Mouse (Mus musculus) frontal cortex, postnatal 10 days (tissue): ENCODE data around the gene Sema6b.
A peak's percentile ranks its signal among the peaks of the same experiment; 100 is the strongest.
"Not testable (repeated sequence)": the region's sequence is repeated elsewhere in the genome, so short reads cannot be mapped to it uniquely, and the experiment has no call there.

Experiments used
- DNase-seq, 2 experiments: peaks; one replicate each; pipeline ENCODE4 v3.0.0; 2022; ENCODE audit warnings: low spot score in 2 of 2, mixed read lengths in 1 of 2

Sema6b gene

DNA sequence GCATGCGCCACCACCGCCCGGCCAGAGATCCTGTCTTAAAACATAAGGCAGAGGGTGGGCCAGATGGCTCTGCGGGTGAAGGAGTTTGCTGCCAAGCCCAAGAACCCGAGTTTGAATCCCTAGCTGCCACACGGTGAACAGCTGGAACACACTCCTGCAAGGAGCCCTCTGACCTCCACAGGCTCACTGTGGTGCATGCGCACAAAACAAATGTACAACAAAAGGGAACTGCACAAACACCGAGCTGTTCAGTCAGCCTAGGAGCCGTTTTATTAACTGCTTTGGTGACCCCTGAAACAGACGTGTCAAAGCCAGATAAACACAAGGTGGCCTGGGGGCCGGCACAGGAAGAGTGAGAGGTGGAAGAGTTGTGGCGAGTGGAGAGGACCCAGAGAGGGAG lies 20.7 kb downstream of the Sema6b start:
- DNase-seq: no peak

GRCm38 (mm10) chr17:56117251-56117710 lies 22.9 kb downstream of the Sema6b start, which contains the start of gene Plin5:
Gene Plin5, minus strand, starts transcription at chr17:56117596.
- DNase-seq: peak; percentile 41 to 50

DNA sequence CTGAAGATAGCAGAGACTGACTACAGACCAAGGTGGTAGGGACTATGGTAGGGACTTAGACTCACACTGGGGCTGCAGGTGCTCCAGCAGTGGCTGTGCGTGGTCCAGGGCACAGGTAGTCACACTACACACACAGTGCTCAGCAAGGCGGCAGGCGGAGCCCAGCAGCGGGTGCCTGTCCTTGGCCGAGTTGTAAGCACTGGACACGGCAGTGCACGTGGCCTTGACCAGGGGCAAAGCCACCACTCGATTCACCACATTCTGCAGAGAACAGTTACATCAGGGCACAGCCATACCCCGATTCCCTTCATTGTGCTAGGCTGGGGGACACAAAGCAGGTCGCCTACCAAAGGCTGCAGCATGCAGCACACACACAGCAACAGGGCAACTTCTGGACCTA lies 23.9 kb downstream of the Sema6b start:
- DNase-seq: no peak

GRCm38 (mm10) chr17:56112743-56113142 lies 27.4 kb downstream of the Sema6b start:
- DNase-seq: no peak

GRCm38 (mm10) chr17:56111864-56112263 lies 28.3 kb downstream of the Sema6b start:
- DNase-seq: peak in 1 of 2 experiments; percentile 50

DNA sequence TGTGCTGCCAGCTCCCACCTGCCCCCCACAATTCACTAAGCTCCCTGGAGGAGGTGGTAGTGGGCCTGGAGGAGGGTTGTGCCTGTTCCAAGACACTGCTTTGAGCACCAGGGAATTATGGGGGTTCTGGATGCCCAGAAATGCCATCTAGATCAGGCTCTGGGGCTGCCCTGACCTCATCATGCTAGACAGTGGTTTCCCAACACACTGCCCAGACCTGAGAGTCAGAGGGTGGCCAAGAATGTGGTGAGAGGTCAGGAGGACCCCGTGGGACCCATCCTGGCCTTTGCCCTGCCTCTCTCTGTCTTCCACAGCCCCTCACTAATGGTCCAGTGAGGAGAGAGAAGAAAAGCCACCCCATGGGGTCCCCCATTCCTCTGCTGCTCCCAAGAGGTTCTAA lies 29.1 kb downstream of the Sema6b start:
- no peak for DNase-seq

DNA sequence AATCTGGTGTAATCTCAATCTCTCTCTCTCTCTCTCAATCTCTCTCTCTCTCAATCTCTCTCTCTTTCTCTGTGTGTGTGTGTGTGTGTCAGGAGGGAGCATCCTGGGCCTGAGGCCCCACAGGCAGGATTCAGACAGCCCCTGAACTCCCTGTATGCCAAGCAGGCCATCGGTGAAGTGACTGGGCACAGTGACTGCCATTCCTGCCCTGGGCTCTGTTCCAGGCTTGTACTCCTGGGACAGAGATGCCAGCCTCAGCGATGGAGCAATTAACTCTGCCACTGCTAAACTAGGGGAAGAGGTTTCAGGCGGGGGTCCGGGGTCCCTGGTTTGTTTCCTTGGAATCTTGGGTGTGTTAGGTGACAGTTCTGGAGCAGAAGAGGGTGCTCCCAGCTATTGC lies 29.6 kb downstream of the Sema6b start:
- DNase-seq: no peak

GRCm38 (mm10) chr17:56109219-56110051 lies 30.7 kb downstream of the Sema6b start, which contains the start of gene Plin4:
Gene Plin4, minus strand, starts transcription at chr17:56109803.
- DNase-seq: no peak

DNA sequence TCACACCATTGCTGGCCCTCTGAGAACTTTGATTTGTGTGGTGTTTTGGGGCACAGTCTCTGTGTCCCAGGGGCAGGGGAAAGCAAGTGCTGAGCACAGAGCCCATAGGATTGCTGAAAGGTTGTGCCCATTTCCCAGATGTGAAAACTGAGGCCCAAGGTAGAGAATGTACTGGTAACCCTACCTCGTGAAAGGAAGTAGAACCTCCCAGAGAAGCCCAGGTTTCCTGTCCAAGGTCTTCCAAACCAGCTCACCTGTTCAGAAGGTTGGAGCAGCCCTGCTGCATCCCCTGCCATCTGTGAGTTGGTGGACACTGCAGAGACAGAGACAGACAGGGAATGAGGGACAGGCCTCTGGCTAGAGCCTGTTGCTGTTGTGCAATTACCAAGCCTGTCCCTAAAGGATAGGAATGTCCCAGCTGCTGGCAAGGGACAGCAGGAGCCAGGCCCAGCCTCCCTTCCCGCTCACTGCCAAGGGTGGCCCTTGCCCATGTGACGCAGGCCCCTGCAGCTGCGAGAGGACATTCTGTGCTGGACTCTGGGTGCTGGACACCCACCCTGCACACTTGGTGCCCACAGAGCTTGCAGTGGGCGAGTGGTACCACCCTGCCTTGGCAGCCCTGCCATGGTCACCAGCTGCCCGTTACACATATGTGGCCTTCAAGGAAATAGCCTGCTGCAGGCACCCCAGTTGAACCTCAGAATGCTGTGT lies 31.7 kb downstream of the Sema6b start:
- DNase-seq: peak in 1 of 2 experiments; percentile 68

DNA sequence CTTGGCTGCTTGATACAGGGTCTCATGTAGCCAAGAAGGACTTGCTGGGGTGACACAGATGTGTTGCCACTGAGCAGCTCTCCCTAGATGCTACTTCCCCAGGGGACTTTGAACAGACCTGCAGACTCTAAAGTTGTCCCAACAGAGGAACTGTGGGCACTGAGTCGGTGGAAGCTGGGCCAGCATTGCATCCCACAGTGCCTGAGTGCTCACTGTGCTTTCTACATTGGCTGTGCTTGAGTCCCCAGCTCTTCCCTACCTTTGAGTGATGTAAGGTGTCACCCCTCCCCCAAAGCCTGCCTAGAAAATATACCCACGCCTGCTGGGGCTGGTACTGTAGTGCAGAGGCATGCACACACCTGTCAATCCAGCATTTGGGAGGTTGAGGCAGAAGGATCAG lies 32.4 kb downstream of the Sema6b start:
- no peak for DNase-seq

- DNase-seq: no peak
Measured at GRCm38 (mm10) chr17:56106981-56107380, 33.2 kb downstream of the Sema6b start.

DNA sequence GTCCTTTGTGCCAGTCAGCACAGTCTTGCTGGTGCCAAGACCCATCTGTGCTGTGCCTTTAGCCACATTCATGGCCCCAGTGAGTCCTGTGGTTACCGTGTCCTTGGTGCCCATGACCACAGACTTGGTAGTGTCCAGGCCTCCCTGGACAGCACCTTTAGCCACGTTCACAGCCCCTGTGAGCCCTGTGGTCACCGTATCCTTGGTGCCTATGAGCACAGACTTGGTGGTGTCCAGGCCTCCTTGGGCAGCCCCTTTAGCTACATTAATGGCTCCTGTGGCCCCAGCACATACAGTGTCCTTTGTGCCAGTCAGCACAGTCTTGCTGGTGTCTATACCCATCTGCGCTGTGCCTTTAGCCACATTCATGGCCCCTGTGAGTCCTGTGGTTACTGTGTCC lies 33.7 kb downstream of the Sema6b start:
- DNase-seq: not testable (repeated sequence)

- not testable (repeated sequence) for DNase-seq
Measured at GRCm38 (mm10) chr17:56104821-56105220, 35.3 kb downstream of the Sema6b start.

DNA sequence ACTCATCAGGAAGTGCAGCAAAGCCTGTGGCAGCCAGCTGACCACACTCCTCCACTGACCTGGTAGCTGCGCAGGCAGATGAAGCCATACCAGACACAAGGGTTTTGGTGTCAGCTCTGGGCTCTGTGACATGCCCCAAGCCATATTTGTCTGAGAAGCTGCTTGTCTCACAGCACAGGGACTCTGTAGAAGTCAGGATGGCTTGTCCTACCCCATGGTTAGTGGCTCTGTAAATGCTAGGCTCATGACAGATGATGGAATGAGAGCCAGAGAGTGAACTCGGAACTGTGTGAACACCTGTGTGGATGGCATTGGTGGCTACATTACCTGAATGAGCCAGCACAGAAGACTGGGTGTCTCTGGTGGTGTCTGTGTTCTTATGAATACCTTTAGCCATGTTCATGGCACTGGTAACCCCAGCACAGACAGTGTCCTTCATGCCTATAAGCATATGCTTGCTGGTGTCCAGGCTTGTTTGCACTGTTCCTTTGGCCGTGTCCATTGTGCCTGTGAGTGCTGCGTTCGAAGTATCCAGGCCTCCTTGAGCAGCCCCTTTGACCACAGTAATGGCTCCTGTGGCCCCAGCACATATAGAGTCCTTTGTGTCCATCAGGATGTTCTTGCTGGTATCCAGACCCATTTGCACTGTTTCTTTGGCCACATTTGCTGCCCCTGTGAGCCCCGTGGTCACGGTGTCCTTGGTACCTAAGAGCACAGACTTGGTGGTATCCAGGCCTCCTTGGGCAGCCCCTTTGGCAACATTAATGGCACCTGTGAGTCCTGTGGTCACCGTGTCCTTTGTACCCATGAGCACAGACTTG lies 36.5 kb downstream of the Sema6b start:
- no peak for DNase-seq

- DNase-seq: no peak
Measured at GRCm38 (mm10) chr17:56102927-56103326, 37.2 kb downstream of the Sema6b start.

- DNase-seq: no peak
Measured at GRCm38 (mm10) chr17:56102158-56102557, 38.0 kb downstream of the Sema6b start.

DNA sequence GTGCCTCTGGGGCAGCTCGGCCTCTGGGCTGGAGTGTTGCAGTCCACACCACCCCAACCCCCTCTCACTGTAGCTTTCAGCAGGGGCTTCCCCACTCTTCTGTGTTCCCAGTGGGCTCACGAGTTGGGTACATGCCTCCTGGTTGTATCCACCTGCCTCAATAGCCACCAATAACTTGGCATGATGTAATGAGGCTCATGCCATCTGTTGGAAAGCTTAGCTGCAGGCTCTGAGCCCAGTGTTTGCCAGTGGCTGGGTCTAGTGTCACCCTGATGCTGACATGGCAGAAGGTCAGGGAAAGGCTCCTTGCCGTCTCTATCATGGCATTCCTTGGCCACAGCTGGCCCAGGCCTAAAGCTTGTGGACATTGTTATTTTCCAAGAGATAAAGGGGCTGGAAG lies 39.3 kb downstream of the Sema6b start:
- no peak for DNase-seq

DNA sequence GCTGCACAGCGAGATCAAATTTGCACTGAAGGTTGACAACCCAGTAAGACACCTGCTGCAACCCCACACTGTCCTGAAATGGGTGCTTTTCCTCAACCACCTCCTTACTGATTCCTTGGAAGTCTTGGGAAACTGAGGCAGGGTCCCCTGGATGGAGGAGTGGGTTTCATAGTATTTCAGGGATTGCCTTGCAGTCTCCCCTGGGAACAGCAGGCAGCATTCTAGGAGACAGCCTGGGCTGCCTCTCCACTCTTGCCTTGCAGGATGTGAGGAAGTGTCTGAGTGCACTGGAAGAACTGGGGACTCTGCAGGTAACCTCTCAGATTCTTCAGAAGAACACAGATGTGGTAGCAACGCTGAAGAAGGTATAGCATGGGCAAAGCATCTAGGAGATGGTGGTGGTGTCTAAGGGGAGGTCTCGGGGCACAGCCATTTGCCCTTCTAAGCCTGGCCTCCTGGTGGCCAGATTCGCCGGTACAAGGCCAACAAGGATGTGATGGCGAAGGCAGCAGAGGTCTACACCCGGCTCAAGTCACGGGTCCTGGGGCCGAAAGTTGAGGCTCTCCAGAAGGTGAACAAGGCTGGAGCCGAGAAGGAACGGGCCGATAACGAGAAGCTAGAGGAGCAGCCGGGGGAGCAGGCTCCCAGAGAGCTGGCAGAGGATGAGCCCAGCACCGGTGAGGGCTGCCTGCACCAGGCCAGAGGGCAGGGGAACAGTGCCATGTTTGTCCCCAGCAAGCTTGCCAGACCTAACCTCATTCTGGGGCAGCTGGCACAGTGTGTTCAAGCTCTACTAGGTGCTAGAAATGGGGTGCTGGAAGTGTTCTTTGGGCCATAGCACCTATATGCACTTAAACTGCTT lies 41.2 kb downstream of the Sema6b start:
- no peak for DNase-seq

DNA sequence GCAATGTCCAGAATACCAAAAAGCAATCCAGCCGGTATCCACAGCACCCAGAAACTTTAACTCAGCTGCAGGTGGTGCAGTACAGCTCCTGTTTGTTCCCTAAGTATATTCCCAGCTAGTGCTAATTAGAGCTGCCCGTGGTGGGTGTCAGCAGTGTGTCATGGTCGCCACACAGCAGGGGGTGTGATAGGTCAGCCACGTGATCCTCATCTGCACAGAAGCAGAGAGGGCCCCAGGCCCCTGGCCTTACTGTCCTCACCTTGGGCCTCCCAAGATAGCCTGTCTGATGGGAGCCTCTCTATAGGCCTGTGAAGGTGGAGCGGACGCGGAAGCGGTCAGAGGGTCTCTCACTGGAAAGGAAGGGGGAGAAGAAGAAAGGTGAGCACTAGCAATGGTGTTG lies 42.0 kb downstream of the Sema6b start:
- no peak for DNase-seq

DNA sequence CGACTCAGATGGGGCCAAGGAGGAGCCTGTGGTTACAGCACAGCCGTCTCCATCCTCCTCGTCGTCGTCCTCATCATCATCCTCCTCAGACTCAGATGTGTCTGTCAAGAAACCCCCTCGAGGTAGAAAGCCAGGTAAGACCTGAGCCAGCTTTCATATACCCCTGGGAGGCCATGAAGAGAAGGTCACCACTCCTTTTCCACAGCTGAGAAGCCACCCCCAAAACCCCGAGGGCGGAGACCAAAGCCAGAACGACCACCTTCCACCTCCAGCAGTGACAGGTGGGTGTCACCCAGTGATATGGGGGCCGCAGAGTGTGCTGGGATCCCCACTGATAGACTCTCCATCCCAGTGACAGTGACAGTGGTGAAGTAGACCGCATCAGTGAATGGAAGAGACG lies 43.3 kb downstream of the Sema6b start:
- DNase-seq: no peak

GRCm38 (mm10) chr17:56092794-56093193 lies 47.3 kb downstream of the Sema6b start:
- no peak for DNase-seq
